Mouse (Mus musculus) spleen, adult 18-20 months (tissue): ENCODE data around the gene Dpep3.

Source experiments
- DNase-seq, 2 experiments: peaks; one replicate each; pipeline ENCODE4 v3.0.0; 2022; ENCODE audit warnings: mixed read lengths in 2 of 2

The Dpep3 gene

GRCm38 (mm10) chr8:105935105-105935504 is 44.1 kb downstream of the Dpep3 start:
- DNase-seq: no peak

GRCm38 (mm10) chr8:105933762-105934161 is 45.5 kb downstream of the Dpep3 start, which contains the start of gene Ctrl:
Gene Ctrl, minus strand, starts transcription at chr8:105933862.
- no peak for DNase-seq

- DNase-seq: no peak
Observed at GRCm38 (mm10) chr8:105932525-105932924, 46.7 kb downstream of the Dpep3 start.

GRCm38 (mm10) chr8:105931271-105931670 is 48.0 kb downstream of the Dpep3 start:
- DNase-seq: no peak

GRCm38 (mm10) chr8:105930602-105931001 is 48.6 kb downstream of the Dpep3 start:
- peak; percentile 68 to 88 for DNase-seq

- no peak for DNase-seq
Observed at GRCm38 (mm10) chr8:105925123-105925522, 54.1 kb downstream of the Dpep3 start.
